Mouse (Mus musculus) neural tube, embryonic 15.5 days (tissue): Measurements from ENCODE around the gene Zcchc2. TPM values are rescaled to one million over a fixed set of nuclear protein-coding genes. Genes with fewer than 3 reads are reported as not detected.

Source experiments
- ATAC-seq: fragments of 200-750 bp; cut with Nextera tagmentation; 2 replicates; pipeline ENCODE4 v1.8.0; 2017; ENCODE audit warnings: mild to moderate bottlenecking, moderate TSS enrichment, moderate library complexity; ENCODE audit not compliant: low FRiP score
- H3K27ac ChIP-seq: fragments of 300-500 bp; sonication (generic); replicated peaks from 2 replicates; pipeline ENCODE4 v1.5.1; 2015; ENCODE audit warnings: mild to moderate bottlenecking, inconsistent platforms
- H3K27me3 ChIP-seq: fragments of 300-500 bp; sonication (generic); replicated peaks from 2 replicates; pipeline ENCODE4 v1.6.1; 2015; ENCODE audit warnings: inconsistent platforms
- H3K36me3 ChIP-seq: fragments of 300-500 bp; sonication (generic); 2 replicates; pipeline ENCODE4 v1.6.1; 2015; ENCODE audit warnings: inconsistent platforms
- H3K4me1 ChIP-seq: fragments of 300-500 bp; sonication (generic); 2 replicates; pipeline ENCODE4 v1.6.1; 2015; ENCODE audit warnings: inconsistent platforms
- H3K4me2 ChIP-seq: fragments of 300-500 bp; sonication (generic); 2 replicates; pipeline ENCODE4 v1.6.1; 2015; ENCODE audit warnings: inconsistent platforms, mild to moderate bottlenecking, moderate library complexity
- H3K4me3 ChIP-seq: fragments of 300-500 bp; sonication (generic); replicated peaks from 2 replicates; pipeline ENCODE4 v1.5.1; 2015; ENCODE audit warnings: mild to moderate bottlenecking, inconsistent platforms
- H3K9ac ChIP-seq: fragments of 300-500 bp; sonication (generic); replicated peaks from 2 replicates; pipeline ENCODE4 v1.6.1; 2015; ENCODE audit warnings: mild to moderate bottlenecking, inconsistent platforms
- H3K9me3 ChIP-seq: fragments of 300-500 bp; sonication (generic); replicated peaks from 2 replicates; pipeline ENCODE4 v1.6.1; 2016; ENCODE audit warnings: inconsistent platforms
- WGBS: fragments of 180-500 bp; shearing (Covaris S2); methylation state at CpG from one replicate; pipeline ENCODE4 v1.1.7; 2015; ENCODE audit warnings: mixed read lengths; 5-methylcytosine and 5-hydroxymethylcytosine counted together
- polyA plus RNA-seq: library from polyadenylated mRNA; unstranded; fragments of >200 nt; fragmentation: Nextera tagmentation; extraction: Ambion mirVana; gene quantifications from 2 replicates; pipeline ENCODE4 v1.2.1, GENCODE M21; 2015

Zcchc2 gene
- polyA plus RNA-seq, 1 experiment from 2014 or later, result 2.4 TPM

GRCm38 (mm10) chr1:106019854-106020253 lies 29.6 kb downstream of the Zcchc2 start:
- ATAC-seq, result no peak
- Histone ChIP-seq H3K27me3 (no peaks in the 10 kb centered on the region), H3K4me2 (no peak overlapping the region), H3K4me3 (no peak overlapping the region), H3K9me3 (no peaks in the 10 kb centered on the region), H3K27ac (no peak overlapping the region), H3K4me1 (no peaks in the 10 kb centered on the region), H3K36me3 (peaks cover 69% of the 10 kb centered on the region), H3K9ac (no peak overlapping the region)
- WGBS, result 68% methylated on average over 6 of the region's 6 CpGs

- H3K4me2 ChIP-seq, result no peak overlapping the region
- H3K4me3 ChIP-seq, result no peak overlapping the region
- H3K27me3 ChIP-seq, result no peaks in the 10 kb centered on the region
- H3K9ac ChIP-seq, result no peak overlapping the region
- H3K36me3 ChIP-seq, result peaks cover 59% of the 10 kb centered on the region
- 91% methylated on average over 1 of the region's 1 CpGs for WGBS
- H3K9me3 ChIP-seq, result no peaks in the 10 kb centered on the region
- no peak overlapping the region for H3K27ac ChIP-seq
- H3K4me1 ChIP-seq, result no peaks in the 10 kb centered on the region
- no peak for ATAC-seq
These were observed 32.8 kb downstream of the Zcchc2 start for GRCm38 (mm10) chr1:106022998-106023397.

GRCm38 (mm10) chr1:106024254-106024653 lies 34.0 kb downstream of the Zcchc2 start:
- ATAC-seq, result no peak
- Histone ChIP-seq H3K9ac (no peak overlapping the region), H3K4me1 (no peaks in the 10 kb centered on the region), H3K27ac (no peak overlapping the region), H3K4me2 (no peak overlapping the region), H3K4me3 (no peak overlapping the region), H3K27me3 (no peaks in the 10 kb centered on the region), H3K36me3 (peaks cover 55% of the 10 kb centered on the region), H3K9me3 (no peaks in the 10 kb centered on the region)
- WGBS, result 99% methylated on average over 2 of the region's 2 CpGs

- ATAC-seq, result no peak
- Histone ChIP-seq H3K4me2 (no peak overlapping the region), H3K9ac (no peak overlapping the region), H3K36me3 (peaks cover 53% of the 10 kb centered on the region), H3K4me3 (no peak overlapping the region), H3K27me3 (no peaks in the 10 kb centered on the region), H3K4me1 (no peaks in the 10 kb centered on the region), H3K9me3 (no peaks in the 10 kb centered on the region), H3K27ac (no peak overlapping the region)
- 96% methylated on average over 3 of the region's 3 CpGs for WGBS
These were observed 34.6 kb downstream of the Zcchc2 start for GRCm38 (mm10) chr1:106024778-106025177.

- no peaks in the 10 kb centered on the region for H3K4me1 ChIP-seq
- no peaks in the 10 kb centered on the region for H3K9me3 ChIP-seq
- ATAC-seq, result no peak
- no peaks in the 10 kb centered on the region for H3K27me3 ChIP-seq
- peaks cover 44% of the 10 kb centered on the region for H3K36me3 ChIP-seq
- no peak overlapping the region for H3K4me2 ChIP-seq
- no peak overlapping the region for H3K27ac ChIP-seq
- H3K4me3 ChIP-seq, result no peak overlapping the region
- 90% methylated on average over 15 of the region's 15 CpGs for WGBS
- no peak overlapping the region for H3K9ac ChIP-seq
These were observed 39.6 kb downstream of the Zcchc2 start for GRCm38 (mm10) chr1:106029769-106030168.

- no peak for ATAC-seq
- no peaks in the 10 kb centered on the region for H3K9me3 ChIP-seq
- no peak overlapping the region for H3K27ac ChIP-seq
- no peak overlapping the region for H3K4me3 ChIP-seq
- peaks cover 44% of the 10 kb centered on the region for H3K36me3 ChIP-seq
- H3K9ac ChIP-seq, result no peak overlapping the region
- no peaks in the 10 kb centered on the region for H3K4me1 ChIP-seq
- no peak overlapping the region for H3K4me2 ChIP-seq
- no peaks in the 10 kb centered on the region for H3K27me3 ChIP-seq
- WGBS, result 90% methylated on average over 10 of the region's 10 CpGs
These were observed 40.1 kb downstream of the Zcchc2 start for GRCm38 (mm10) chr1:106030331-106030730.

- Histone ChIP-seq H3K4me2 (no peak overlapping the region), H3K9me3 (no peaks in the 10 kb centered on the region), H3K36me3 (peaks cover 44% of the 10 kb centered on the region), H3K9ac (no peak overlapping the region), H3K27me3 (no peaks in the 10 kb centered on the region), H3K4me1 (no peaks in the 10 kb centered on the region), H3K27ac (no peak overlapping the region), H3K4me3 (no peak overlapping the region)
- no peak for ATAC-seq
- 83% methylated on average over 2 of the region's 2 CpGs for whole genome bisulfite sequencing
These were observed 40.7 kb downstream of the Zcchc2 start for GRCm38 (mm10) chr1:106030886-106031285.

- Histone ChIP-seq H3K9me3 (no peaks in the 10 kb centered on the region), H3K27me3 (no peaks in the 10 kb centered on the region), H3K4me3 (no peak overlapping the region), H3K4me2 (no peak overlapping the region), H3K27ac (no peak overlapping the region), H3K9ac (no peak overlapping the region), H3K36me3 (peaks cover 44% of the 10 kb centered on the region), H3K4me1 (no peaks in the 10 kb centered on the region)
- WGBS, result 73% methylated on average over 6 of the region's 6 CpGs
- ATAC-seq, result no peak
These were observed 41.7 kb downstream of the Zcchc2 start for GRCm38 (mm10) chr1:106031908-106032307.

- Histone ChIP-seq H3K27ac (no peak overlapping the region), H3K9ac (no peak overlapping the region), H3K4me1 (0 out of 2 replicates have a peak, but pooled peaks cover 8% of the 10 kb centered on the region), H3K36me3 (peaks cover 31% of the 10 kb centered on the region), H3K4me3 (no peak overlapping the region), H3K4me2 (no peak overlapping the region), H3K27me3 (no peaks in the 10 kb centered on the region), H3K9me3 (no peaks in the 10 kb centered on the region)
- ATAC-seq, result no peak
- 81% methylated on average over 7 of the region's 7 CpGs for WGBS
These were observed 44.6 kb downstream of the Zcchc2 start for GRCm38 (mm10) chr1:106034776-106035175.

GRCm38 (mm10) chr1:106036861-106037599 lies 46.8 kb downstream of the Zcchc2 start:
- peak; percentile 49 for ATAC-seq
- Histone ChIP-seq H3K4me2 (no peak overlapping the region), H3K36me3 (peaks cover 11% of the 10 kb centered on the region; the same call in 1 of the 2 replicates), H3K27ac (no peak overlapping the region), H3K9ac (no peak overlapping the region), H3K4me3 (no peak overlapping the region), H3K4me1 (0 out of 2 replicates have a peak, but pooled peaks cover 12% of the 10 kb centered on the region), H3K9me3 (no peaks in the 10 kb centered on the region), H3K27me3 (no peaks in the 10 kb centered on the region)
- WGBS, result 63% methylated on average over 19 of the region's 19 CpGs

GRCm38 (mm10) chr1:106039326-106039725 lies 49.1 kb downstream of the Zcchc2 start:
- Histone ChIP-seq H3K36me3 (no peaks in the 10 kb centered on the region), H3K27me3 (no peaks in the 10 kb centered on the region), H3K27ac (no peak overlapping the region; the same call in 1 of the 2 replicates), H3K9me3 (no peaks in the 10 kb centered on the region), H3K9ac (no peak overlapping the region), H3K4me2 (no peak overlapping the region), H3K4me3 (no peak overlapping the region), H3K4me1 (0 out of 2 replicates have a peak, but pooled peaks cover 12% of the 10 kb centered on the region)
- ATAC-seq, result peak; percentile 46
- WGBS, result 51% methylated on average over 6 of the region's 6 CpGs

GRCm38 (mm10) chr1:106040271-106040670 lies 50.1 kb downstream of the Zcchc2 start:
- Histone ChIP-seq H3K27me3 (no peaks in the 10 kb centered on the region), H3K4me3 (no peak overlapping the region), H3K36me3 (no peaks in the 10 kb centered on the region), H3K9me3 (no peaks in the 10 kb centered on the region), H3K4me2 (no peak overlapping the region), H3K4me1 (0 out of 2 replicates have a peak, but pooled peaks cover 12% of the 10 kb centered on the region), H3K9ac (no peak overlapping the region), H3K27ac (no peak overlapping the region)
- WGBS, result 91% methylated on average over 4 of the region's 4 CpGs
- no peak for ATAC-seq
